Mouse (Mus musculus): Measurements from ENCODE around the gene Fbxo8.

- no peak for TF ChIP-seq GATA2 (IDR thresholded peaks at IDR 0.05; ENCODE audit: borderline replicate concordance, low read depth, low read length)
- no peak for TF ChIP-seq CTCF (IDR thresholded peaks at IDR 0.05; ENCODE audit: low read depth, low read length)
- TF ChIP-seq GATA1 (IDR thresholded peaks at IDR 0.05; ENCODE audit: borderline replicate concordance, low read length), result no peak
- TF ChIP-seq POLR2AphosphoS5 (IDR thresholded peaks at IDR 0.05; ENCODE audit: insufficient replicate concordance, low read depth, low read length), result no peak
Measured at GRCm38 (mm10) chr8:56591084-56591483, 40.2 kb downstream of the Fbxo8 start.

Data from G1E (cell line).